Mouse (Mus musculus) G1E (cell line): ENCODE results near the gene Opn3. TPM values are rescaled to one million over a fixed set of nuclear protein-coding genes. Genes with fewer than 3 reads are reported as not detected.

Experiments
- ATAC-seq: 2 replicates; pipeline ENCODE4 v1.8.0; 2016; ENCODE audit warnings: mild to moderate bottlenecking; ENCODE audit not compliant: insufficient number of reproducible peaks, poor library complexity, low FRiP score, severe bottlenecking; ENCODE audit errors: extremely low read depth
- DNase-seq: peaks from one replicate; pipeline ENCODE4 v3.0.0; 2012; ENCODE audit warnings: low spot score
- H3K27me3 ChIP-seq: 2 replicates; pipeline ENCODE4 v1.6.1; 2012; ENCODE audit warnings: mild to moderate bottlenecking, low read length, inconsistent platforms; ENCODE audit not compliant: insufficient read depth
- H3K36me3 ChIP-seq: replicated peaks from 2 replicates; pipeline ENCODE3; 2012; ENCODE audit warnings: mild to moderate bottlenecking, inconsistent platforms
- H3K4me1 ChIP-seq: 2 replicates; pipeline ENCODE4 v1.6.1; 2012; ENCODE audit warnings: low read depth, low read length, inconsistent platforms, mixed read lengths; ENCODE audit not compliant: insufficient read depth
- H3K4me3 ChIP-seq: 2 replicates; pipeline ENCODE4 v1.5.1; 2012; ENCODE audit warnings: low read depth, mild to moderate bottlenecking, inconsistent platforms, low read length, moderate library complexity, mixed read lengths
- H3K9me3 ChIP-seq: replicated peaks from 2 replicates; pipeline ENCODE4 v1.6.1; 2012; ENCODE audit warnings: inconsistent platforms
- CTCF ChIP-seq: IDR thresholded peaks from 2 replicates; pipeline ENCODE4 v1.5.1; 2012; ENCODE audit warnings: low read depth, low read length, inconsistent platforms, mixed read lengths
- GATA1 ChIP-seq: IDR thresholded peaks from 2 replicates; pipeline ENCODE4 v1.6.1; 2012; ENCODE audit warnings: borderline replicate concordance, low read length, inconsistent platforms, mixed read lengths
- GATA2 ChIP-seq: IDR thresholded peaks from 2 replicates; pipeline ENCODE4 v1.6.1; 2012; ENCODE audit warnings: low read depth, low read length, inconsistent platforms, borderline replicate concordance
- POLR2AphosphoS5 ChIP-seq: IDR thresholded peaks from 2 replicates; pipeline ENCODE4 v1.6.1; 2012; ENCODE audit warnings: low read depth, low read length, inconsistent platforms; ENCODE audit not compliant: insufficient replicate concordance
- TAL1 ChIP-seq: conservative IDR thresholded peaks from 2 replicates; pipeline ENCODE4 v1.6.1; 2012; ENCODE audit warnings: low read depth, low read length, inconsistent platforms, mixed read lengths
- polyA plus RNA-seq: library from polyadenylated mRNA; stranded (reverse); fragments of >175 nt; gene quantifications from 2 replicates; pipeline ENCODE4 v1.2.3, GENCODE M21; 2012
- total RNA-seq, 2 experiments: library from RNA; stranded (forward) in 1 of 2; stranded (reverse) in 1 of 2; fragments of 200-1000 nt in 1 of 2; fragments of >200 nt in 1 of 2; fragmentation: Nextera tagmentation in 1 of 2; gene quantifications; 2 replicates each; pipeline ENCODE4 v1.2.3; 2014 to 2017

Opn3 gene
- total and polyA plus RNA-seq, 3 experiments: 0.27 to 0.64 TPM; not detected in 1

DNA sequence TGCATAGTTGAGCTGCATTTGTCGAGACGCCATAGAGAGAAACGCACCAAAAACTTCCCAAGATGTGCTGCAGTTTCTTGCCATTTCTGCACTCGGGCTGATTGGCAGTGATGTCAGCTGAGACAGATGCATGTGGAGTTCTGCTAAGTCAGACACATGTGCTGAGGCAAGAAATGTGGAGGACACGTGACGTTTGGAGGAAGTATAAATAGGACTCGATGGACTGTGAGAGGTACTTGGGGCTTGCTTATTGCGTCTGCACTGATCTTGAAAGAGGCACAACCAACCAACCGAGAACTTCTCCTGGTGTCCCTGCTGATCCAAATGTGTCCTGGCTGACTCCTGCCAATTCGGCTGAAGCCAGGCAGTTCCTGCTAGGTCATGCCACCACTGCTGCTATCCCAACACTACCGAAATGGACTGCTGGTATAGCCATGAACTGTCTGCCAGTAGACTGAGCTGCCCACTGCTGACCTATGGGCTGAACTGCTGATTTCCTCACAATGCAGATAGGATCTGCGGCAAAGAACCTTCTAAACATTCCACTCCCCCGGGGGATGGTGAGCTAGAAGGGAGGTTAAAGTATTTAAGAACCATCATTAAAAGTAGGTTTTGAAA is 72.7 kb downstream of the Opn3 start, which contains the start of gene Kmo:
Kmo (plus strand) TSS at position 568 of the 618 bp plus-strand sequence.
- Histone ChIP-seq H3K9me3 (no peaks in the 10 kb centered on the region), H3K27me3 (no peaks in the 10 kb centered on the region), H3K36me3 (peaks cover 75% of the 10 kb centered on the region), H3K4me1 (peaks cover 26% of the 10 kb centered on the region), H3K4me3 (no peak within 1 kb of the TSS)
- ATAC-seq: no peak
- TF ChIP-seq TAL1: no peak
- TF ChIP-seq GATA1: no peak
- no peak for TF ChIP-seq GATA2
- no peak for TF ChIP-seq POLR2AphosphoS5
- no peak for TF ChIP-seq CTCF
- no peak for DNase-seq

DNA sequence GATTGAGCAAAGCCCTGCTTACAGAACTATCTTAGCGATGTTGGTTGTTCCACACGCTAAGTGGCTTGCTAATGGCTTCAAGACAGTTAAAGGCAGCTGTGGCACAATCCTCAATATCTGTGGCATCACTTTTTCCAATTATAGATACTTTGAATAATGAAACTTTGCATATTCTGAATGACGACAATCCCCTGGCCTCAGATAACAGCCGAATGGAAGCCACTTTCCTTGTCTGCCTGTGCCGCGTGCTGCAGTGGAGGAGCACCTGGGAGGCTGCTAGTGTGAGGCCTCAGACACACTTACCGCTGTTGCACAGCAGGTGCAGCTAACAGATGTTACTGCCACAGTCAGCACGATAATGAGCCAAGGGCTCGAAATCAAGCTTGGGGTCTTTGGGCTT is 77.6 kb downstream of the Opn3 start:
- no peaks in the 10 kb centered on the region for H3K9me3 ChIP-seq
- TF ChIP-seq GATA2 (no peak), GATA1 (no peak), TAL1 (no peak), POLR2AphosphoS5 (no peak), CTCF (no peak)
- H3K4me1 ChIP-seq: peaks cover 4% of the 10 kb centered on the region; the same call in 1 of the 2 replicates
- ATAC-seq (no peak), DNase-seq (no peak)
- H3K36me3 ChIP-seq: peaks cover 88% of the 10 kb centered on the region
- H3K27me3 ChIP-seq: no peaks in the 10 kb centered on the region
- no peak overlapping the region for H3K4me3 ChIP-seq

Other genes starting within 250 kb of the Opn3 start
- not detected in 2 replicates for gene Rgs7, start 200.3 kb downstream of the Opn3 start, total RNA-seq (2014; fragmentation: Nextera tagmentation)
- 0.05 and 0.12 TPM in 2 replicates for gene Rgs7, start 200.3 kb downstream of the Opn3 start, total RNA-seq (2017)
- gene Rgs7, start 200.3 kb downstream of the Opn3 start, polyA plus RNA-seq: not detected in 2 replicates
- not detected in 2 replicates for gene Kmo, start 72.4 kb downstream of the Opn3 start, total RNA-seq (2014; fragmentation: Nextera tagmentation)
- 0.17 TPM in 1 of 2 replicates, not detected in the other for gene Kmo, start 72.4 kb downstream of the Opn3 start, total RNA-seq (2017)
- not detected in 2 replicates for gene Kmo, start 72.4 kb downstream of the Opn3 start, polyA plus RNA-seq
- 38.9 and 47.1 TPM in 2 replicates for gene Fh1, start 67.1 kb downstream of the Opn3 start, total RNA-seq (2014; fragmentation: Nextera tagmentation)
- gene Fh1, start 67.1 kb downstream of the Opn3 start, total RNA-seq (2017): 160 and 162 TPM in 2 replicates
- gene Fh1, start 67.1 kb downstream of the Opn3 start, polyA plus RNA-seq: 20.8 and 22.8 TPM in 2 replicates
- 18.4 and 21.7 TPM in 2 replicates for gene Chml, start 125 bp upstream of the Opn3 start, total RNA-seq (2014; fragmentation: Nextera tagmentation)
- gene Chml, start 125 bp upstream of the Opn3 start, total RNA-seq (2017): 15.6 and 17.8 TPM in 2 replicates
- 15.6 and 25.3 TPM in 2 replicates for gene Chml, start 125 bp upstream of the Opn3 start, polyA plus RNA-seq
- gene Wdr64, start 5.8 kb upstream of the Opn3 start, total RNA-seq (2014; fragmentation: Nextera tagmentation): not detected in 2 replicates
- gene Wdr64, start 5.8 kb upstream of the Opn3 start, total RNA-seq (2017): 0.05 TPM in 1 of 2 replicates, not detected in the other
- gene Wdr64, start 5.8 kb upstream of the Opn3 start, polyA plus RNA-seq: not detected in 2 replicates
- gene Exo1, start 187.8 kb upstream of the Opn3 start, total RNA-seq (2014; fragmentation: Nextera tagmentation): 53.2 and 54.9 TPM in 2 replicates
- gene Exo1, start 187.8 kb upstream of the Opn3 start, total RNA-seq (2017): 49.5 and 59.3 TPM in 2 replicates
- gene Exo1, start 187.8 kb upstream of the Opn3 start, polyA plus RNA-seq: 2.6 and 2.7 TPM in 2 replicates
- not detected in 2 replicates for gene Gm38100, start 227.6 kb upstream of the Opn3 start, total RNA-seq (2014; fragmentation: Nextera tagmentation)
- 0.55 TPM in 1 of 2 replicates, not detected in the other for gene Gm38100, start 227.6 kb upstream of the Opn3 start, total RNA-seq (2017)
- gene Gm38100, start 227.6 kb upstream of the Opn3 start, polyA plus RNA-seq: not detected in 2 replicates